Mouse (Mus musculus) thymus, postnatal 36 days (tissue): Measurements from ENCODE around the gene Tmem245.

ENCODE experiments used
- DNase-seq, 2 experiments: peaks; one replicate each; pipeline ENCODE4 v3.0.0; 2022; ENCODE audit warnings: mixed read lengths in 2 of 2

Gene Tmem245

DNA sequence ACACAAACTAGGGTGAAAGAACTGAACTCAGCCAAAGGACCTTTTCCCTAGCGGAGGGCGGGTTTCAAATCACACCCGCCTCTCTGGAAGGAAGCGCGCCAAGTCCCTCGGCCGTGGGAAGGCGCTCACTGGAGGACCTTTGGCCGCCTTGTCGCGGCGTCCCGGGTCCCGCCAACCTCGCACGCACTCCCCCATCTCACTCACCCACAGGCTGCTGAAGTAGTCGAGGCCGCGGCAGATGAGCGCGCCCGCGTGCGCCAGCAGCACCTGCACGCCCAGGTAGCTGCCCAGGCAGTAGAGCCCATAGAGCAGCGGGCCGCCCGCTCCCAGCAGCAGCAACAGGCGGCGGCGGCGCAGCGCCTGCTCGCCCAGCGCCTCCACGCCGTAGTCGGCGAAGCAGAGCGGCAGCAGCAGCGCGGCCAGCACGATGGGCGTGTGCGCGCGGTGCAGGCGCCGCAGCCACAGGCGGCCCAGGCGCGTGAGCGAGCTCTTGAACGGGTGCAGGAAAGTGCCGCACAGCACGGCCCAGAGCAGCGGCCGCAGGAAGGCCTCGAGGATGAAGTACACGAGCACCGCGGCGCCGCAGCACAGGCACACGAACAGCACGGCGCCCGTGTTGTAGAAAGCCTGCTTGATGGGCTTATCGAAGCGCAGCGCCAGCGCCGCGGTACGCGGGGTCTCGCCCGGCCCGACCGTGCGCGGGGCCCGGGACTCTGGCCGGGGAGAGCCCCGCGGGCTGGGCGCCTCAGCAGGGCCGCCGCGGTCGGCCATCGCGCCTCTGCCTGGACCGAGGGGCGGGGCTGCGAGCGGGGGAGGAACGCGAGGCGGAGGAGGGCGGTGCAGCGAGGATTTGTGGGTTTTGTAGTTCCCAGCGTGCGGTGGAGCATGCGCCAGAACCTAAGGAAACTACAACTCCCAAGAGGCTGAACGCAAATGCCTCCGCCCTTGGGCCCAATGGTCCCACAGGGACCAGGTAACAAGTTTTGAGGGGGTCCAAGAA, at the start of gene Tmem245:
Tmem245 (minus strand) TSS at position 797 of the 1,000 bp plus-strand sequence.
- DNase-seq, result peak; percentile 92 to 93

GRCm38 (mm10) chr4:56993331-56993730, 46.1 kb upstream of the Tmem245 start:
- DNase-seq, result peak; percentile 24 to 45

DNA sequence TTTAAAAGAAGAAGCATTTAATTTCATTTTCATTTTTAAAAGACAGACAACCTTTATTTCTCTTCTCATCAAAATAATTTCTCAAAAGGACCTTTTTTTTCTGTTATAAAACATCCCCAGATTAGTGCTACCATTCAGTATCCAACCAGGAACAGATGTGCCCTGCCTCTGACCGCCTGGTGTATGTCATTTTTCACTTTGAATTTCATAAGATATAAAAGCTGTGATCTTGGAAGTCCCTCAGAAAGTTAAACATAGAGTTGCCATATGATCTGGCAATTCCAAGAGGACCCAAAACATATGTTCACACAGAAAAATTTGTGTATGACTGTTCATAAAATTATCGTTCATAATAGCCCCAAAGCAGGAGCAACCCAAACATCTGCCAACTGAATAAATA, 44.7 kb upstream of the Tmem245 start:
- no peak for DNase-seq

DNA sequence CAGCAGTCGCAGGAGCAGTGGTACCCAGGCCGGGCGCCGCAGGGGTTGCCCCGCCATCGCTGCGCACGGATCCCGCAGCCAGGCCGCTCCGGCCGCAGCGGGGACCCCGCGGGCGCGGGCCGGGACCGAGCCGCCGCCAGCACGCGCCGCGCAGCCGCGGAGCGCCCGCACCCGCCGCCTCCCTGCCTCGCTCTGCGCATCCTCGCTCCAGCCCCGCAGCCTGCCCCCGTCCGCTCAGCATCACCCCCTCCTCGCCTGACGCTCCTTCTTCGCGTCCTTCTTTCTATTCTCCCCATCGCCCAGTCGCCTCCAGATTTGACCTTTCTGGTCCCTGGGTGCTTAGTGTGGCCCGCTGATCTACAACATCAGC, 43.0 kb upstream of the Tmem245 start, which contains the start of gene Frrs1l:
Frrs1l (minus strand) TSS at position 177 of the 370 bp plus-strand sequence.
- DNase-seq, result no peak

- no peak for DNase-seq
Observed at GRCm38 (mm10) chr4:56989431-56990214, 42.4 kb upstream of the Tmem245 start.

GRCm38 (mm10) chr4:56965586-56966179, 18.4 kb upstream of the Tmem245 start:
- DNase-seq, result no peak

- DNase-seq, result no peak
Observed at GRCm38 (mm10) chr4:56963687-56964086, 16.4 kb upstream of the Tmem245 start.

- no peak for DNase-seq
Observed at GRCm38 (mm10) chr4:56961320-56961925, 14.2 kb upstream of the Tmem245 start.

GRCm38 (mm10) chr4:56957518-56957917, 10.3 kb upstream of the Tmem245 start:
- DNase-seq, result no peak

- DNase-seq, result no peak
Observed at GRCm38 (mm10) chr4:56953235-56953634, 6.0 kb upstream of the Tmem245 start.

- no peak for DNase-seq
Observed at GRCm38 (mm10) chr4:56951701-56952100, 4.5 kb upstream of the Tmem245 start.

GRCm38 (mm10) chr4:56949494-56949893, 2.3 kb upstream of the Tmem245 start:
- peak in 1 of 2 experiments; percentile 24 for DNase-seq

GRCm38 (mm10) chr4:56946180-56946579, 1.1 kb downstream of the Tmem245 start:
- DNase-seq, result no peak

GRCm38 (mm10) chr4:56944286-56944685, 3.0 kb downstream of the Tmem245 start:
- no peak for DNase-seq

- DNase-seq, result no peak
Observed at GRCm38 (mm10) chr4:56943258-56943657, 4.0 kb downstream of the Tmem245 start.

GRCm38 (mm10) chr4:56942567-56942966, 4.7 kb downstream of the Tmem245 start:
- DNase-seq, result no peak

DNA sequence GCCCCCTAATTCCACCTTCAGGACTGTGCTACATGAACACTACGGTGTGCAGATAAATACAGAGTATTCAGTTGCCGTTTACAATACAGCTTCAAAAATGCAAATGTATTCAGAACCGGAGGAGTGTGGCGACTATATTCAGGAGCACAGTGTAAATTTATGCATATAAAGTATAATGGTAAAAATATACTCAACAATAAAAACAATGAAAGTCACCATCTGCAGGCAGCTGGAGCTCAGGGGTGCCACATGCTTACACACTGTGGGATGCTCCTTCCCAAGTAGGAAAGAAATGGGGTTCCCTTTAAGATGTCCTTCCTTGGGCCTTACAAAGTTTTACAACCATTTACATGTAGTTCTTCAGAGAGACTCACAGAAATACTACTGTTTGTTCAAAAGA, 5.8 kb downstream of the Tmem245 start:
- DNase-seq, result no peak

- DNase-seq, result no peak
Observed at GRCm38 (mm10) chr4:56937136-56937535, 10.1 kb downstream of the Tmem245 start.

- no peak for DNase-seq
Observed at GRCm38 (mm10) chr4:56935327-56935726, 11.9 kb downstream of the Tmem245 start.

GRCm38 (mm10) chr4:56933154-56933553, 14.1 kb downstream of the Tmem245 start:
- no peak for DNase-seq

- DNase-seq, result no peak
Observed at GRCm38 (mm10) chr4:56932096-56932495, 15.1 kb downstream of the Tmem245 start.

GRCm38 (mm10) chr4:56930312-56930711, 16.9 kb downstream of the Tmem245 start:
- DNase-seq, result no peak

DNA sequence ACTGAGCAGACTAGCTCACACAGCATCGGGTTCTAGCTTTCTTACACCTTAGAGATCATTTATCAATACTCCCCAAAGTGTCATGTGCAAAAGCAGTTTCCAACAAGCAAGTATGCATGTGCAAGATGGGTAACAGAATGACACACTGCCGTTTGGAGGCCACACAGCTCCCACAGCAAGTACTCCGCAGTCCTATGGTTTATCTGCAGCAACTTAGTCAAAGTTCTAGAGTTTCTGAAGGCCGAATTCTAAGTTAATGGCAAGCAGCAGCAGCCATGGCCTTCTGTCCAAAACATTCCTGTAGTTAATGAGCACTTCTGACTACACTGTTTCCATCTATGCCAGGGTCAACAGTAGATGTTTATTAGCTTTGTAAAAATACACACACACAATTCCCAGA, 20.3 kb downstream of the Tmem245 start:
- no peak for DNase-seq
